Mouse (Mus musculus): ENCODE data around the gene Fgfr2. TPM values are rescaled to one million over a fixed set of nuclear protein-coding genes. Genes with fewer than 3 reads are reported as not detected.

Fgfr2 gene
- total RNA-seq, 2 experiments from 2014 or later: 2.1 to 3.9 TPM

- DNase-seq: no peak
- intact Hi-C loops (cut with DNase I): no loop called here
Observed at GRCm38 (mm10) chr7:130337601-130338000, 2785.5 kb downstream of the Fgfr2 start.

DNA sequence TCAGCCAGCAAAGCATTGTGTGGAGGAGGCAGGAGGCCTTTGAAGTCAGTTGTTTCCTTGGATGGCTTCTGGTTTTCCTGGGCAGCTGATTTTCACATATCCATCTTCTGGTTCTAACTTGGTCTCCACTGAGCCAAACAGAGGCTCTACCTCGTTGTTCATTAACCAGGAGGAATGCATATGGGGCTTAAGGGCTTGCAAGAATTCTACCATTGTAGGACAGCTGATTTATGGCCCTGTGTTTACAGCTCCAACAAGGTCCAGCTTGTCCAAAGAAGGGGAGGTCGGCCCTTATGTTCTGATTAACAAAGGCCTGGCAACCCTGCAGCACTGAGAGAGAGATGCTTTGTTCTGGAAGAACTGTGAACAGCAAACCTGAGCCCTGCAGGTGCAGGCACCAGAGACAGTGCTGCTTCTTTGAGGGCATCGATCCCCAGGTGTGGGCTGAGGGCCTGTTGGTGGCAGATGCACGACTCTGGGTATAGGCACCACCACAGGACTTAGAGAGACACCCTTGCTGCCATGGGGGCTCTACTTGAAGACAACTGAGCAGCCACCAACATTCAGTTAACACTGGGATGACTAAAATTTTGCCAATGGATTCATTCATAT lies 2787.6 kb downstream of the Fgfr2 start:
- no peak for DNase-seq
- intact Hi-C loops (cut with DNase I): no loop called here

- intact Hi-C loops (cut with DNase I): no loop called here
- DNase-seq: peak; percentile 13 to 14
Observed at GRCm38 (mm10) chr7:130332515-130333220, 2790.5 kb downstream of the Fgfr2 start.

GRCm38 (mm10) chr7:130327603-130328365 lies 2795.4 kb downstream of the Fgfr2 start:
- DNase-seq: no peak
- intact Hi-C loops (cut with DNase I): no loop called here

DNA sequence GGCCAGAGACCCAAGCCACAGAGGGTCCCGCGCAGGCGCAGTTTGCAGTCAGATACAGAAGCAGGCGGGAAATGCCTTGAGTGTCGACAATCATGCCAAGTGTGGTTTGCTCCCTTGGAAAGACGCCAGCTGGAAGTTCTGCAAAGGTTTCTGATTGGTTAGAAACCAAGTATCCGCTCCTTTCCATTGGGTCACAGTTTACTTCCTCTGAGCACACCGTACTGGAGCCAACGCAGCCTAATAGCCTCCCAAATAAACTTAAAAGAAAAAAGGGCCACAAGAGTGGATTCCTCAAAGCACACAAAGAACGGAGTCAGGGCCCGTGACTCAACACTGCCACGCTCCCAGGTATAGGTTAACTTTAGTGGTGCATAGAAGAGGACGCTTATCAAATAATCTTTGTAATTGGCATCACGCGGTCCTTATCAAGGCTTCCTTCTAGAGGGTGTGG lies 2797.1 kb downstream of the Fgfr2 start:
- peak; percentile 48 to 66 for DNase-seq
- intact Hi-C loops (cut with DNase I): no loop called here

GRCm38 (mm10) chr7:130324716-130325401 lies 2798.3 kb downstream of the Fgfr2 start:
- no peak for DNase-seq
- intact Hi-C loops (cut with DNase I): no loop called here

- intact Hi-C loops (cut with DNase I): no loop called here
- DNase-seq: no peak
Observed at GRCm38 (mm10) chr7:130323766-130324165, 2799.4 kb downstream of the Fgfr2 start.

DNA sequence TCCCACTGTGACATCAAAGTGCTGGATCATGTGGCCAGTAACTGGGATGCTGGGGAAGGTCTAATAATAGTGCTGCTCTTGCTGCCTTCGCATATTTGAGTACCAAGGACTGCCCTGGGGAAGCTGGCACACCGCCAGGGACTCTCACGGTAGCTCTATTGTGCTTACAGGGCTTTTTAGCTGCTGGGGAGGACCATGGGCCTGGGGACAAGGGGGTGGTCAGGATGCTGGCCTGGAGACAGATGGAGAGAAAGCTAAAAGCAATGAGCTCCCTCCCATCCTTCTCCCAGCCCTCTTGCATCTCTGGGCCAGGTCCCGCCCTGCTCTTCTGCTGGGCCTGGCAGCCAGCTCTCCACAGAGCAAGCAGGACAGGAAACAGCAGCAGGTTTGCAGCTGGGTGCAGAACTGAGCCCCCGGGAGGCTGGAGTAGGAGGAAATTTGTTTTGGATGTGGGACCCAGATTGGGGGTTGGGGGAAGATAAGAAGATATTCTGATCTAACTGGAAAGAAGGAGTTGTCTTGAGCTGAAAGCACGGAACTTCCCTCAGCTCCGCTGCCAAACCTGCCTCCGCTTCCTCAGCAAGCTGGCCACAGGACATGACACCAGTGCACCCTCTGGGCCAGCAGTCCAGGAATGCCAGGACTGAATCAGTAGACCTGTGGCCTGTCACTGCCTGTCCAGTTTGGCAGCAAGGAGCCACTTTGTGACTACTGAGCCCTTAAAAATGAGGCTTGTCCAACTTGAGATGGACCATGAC lies 2803.2 kb downstream of the Fgfr2 start:
- peak; percentile 71 to 76 for DNase-seq
- intact Hi-C loops (cut with DNase I): no loop called here

GRCm38 (mm10) chr7:130316294-130316693 lies 2806.9 kb downstream of the Fgfr2 start:
- no peak for DNase-seq
- intact Hi-C loops (cut with DNase I): no loop called here

DNA sequence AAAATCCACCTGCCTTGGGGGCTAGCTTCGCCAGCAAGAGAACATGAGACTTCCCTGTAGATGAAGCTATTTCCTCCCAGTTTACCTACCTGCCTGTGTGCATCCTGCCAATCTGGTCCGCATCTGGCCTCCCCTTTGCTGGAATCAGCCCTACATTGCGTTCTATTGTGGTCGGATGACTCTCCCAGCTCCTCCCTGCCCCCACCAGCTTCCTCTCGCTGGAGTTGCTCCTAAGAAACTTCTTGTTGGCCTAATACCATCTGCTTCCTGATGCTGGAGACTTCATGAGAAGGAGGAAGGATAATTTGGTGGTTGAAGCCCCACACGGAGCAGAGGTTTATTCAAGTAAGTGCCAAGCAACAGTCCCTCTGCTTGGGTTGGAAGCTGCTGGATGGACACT lies 2807.9 kb downstream of the Fgfr2 start:
- intact Hi-C loops (cut with DNase I): loop anchor here (2.0 kb wide), 1 partner anchor 18 kb away; no protein-coding TSS in a partner anchor
- DNase-seq: no peak

DNA sequence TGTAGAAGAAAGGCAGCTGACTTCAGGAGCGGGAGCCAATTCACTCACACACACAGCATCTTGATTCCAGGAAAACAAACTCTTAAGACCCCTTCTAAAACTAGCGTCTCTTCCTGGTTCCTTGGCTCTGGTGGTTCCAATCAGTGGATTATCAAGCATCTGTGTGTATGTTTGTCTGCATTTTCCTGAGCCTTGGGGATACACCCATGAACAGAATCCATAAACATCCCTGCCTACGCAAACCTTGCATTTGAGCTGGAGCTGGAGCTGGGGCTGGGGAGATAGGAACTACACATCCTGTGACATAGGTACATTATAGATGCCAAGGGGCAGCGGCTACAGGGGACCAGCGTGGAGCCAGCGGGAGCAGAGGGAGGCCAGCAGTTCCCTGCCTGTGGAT lies 2808.5 kb downstream of the Fgfr2 start:
- DNase-seq: no peak
- intact Hi-C loops (cut with DNase I): loop anchor here (2.0 kb wide), 1 partner anchor 18 kb away; no protein-coding TSS in a partner anchor

GRCm38 (mm10) chr7:130311362-130311761 lies 2811.8 kb downstream of the Fgfr2 start:
- intact Hi-C loops (cut with DNase I): no loop called here
- DNase-seq: no peak

DNA sequence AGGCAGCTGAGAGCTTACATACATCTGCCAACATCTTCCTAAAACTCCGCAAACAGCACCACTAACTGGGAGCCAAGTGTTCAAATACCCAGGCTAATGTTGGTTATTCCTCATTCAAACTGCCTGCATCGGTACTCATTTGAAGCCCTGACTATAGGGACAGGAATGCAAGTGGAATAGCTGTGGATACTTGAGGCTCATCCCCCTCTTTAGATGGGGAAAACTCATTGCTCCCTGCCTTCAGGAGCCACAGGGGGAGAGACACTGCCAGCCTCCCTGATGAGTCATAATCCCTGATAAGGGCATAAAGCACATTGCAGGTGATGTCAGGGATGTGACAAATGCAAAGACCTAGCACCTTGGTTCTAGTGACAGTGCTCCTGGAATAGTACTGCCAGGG lies 2814.0 kb downstream of the Fgfr2 start:
- DNase-seq: no peak
- intact Hi-C loops (cut with DNase I): no loop called here

DNA sequence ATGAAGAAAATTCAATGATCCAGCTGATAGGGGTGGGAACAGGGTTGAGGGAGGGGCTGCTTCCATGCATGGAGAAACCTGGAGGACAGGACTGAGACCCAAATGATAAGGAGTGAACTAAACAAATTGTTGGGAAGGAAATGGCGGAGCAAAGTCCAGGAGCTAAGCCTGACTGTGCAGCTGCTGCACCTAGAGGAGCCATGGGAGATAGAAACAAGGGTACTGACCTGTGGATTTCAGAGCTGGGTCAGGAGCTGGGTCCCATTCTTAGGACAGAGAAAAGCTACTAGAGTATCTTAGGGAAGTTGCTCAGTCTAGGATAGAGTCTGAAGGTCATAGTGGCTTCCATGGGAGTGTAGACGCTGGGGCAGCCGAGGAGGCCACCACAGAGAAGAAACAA lies 2816.1 kb downstream of the Fgfr2 start:
- intact Hi-C loops (cut with DNase I): no loop called here
- DNase-seq: no peak

- intact Hi-C loops (cut with DNase I): no loop called here
- DNase-seq: no peak
Observed at GRCm38 (mm10) chr7:130304642-130305041, 2818.5 kb downstream of the Fgfr2 start.

GRCm38 (mm10) chr7:130303464-130303863 lies 2819.7 kb downstream of the Fgfr2 start:
- intact Hi-C loops (cut with DNase I): no loop called here
- no peak for DNase-seq

DNA sequence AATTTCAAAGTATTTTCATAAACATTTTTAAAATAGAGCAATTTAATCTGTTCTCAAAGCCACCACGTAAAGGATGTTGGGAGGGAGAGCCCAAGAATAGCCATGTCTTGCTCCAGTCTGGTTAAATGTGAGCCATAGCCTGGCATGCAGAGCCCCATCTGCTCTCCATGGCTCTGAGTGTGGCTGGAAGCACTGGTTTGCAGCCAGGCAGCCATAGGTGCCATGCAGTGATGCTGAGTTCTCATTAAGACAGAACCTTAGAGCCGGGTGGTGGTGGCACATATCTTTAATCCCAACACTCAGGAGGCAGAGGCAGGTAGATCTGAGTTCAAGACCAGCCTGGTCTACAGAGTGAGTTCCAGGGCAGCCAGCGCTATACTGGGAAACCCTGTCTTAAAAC lies 2822.5 kb downstream of the Fgfr2 start:
- intact Hi-C loops (cut with DNase I): no loop called here
- no peak for DNase-seq

- no peak for DNase-seq
- intact Hi-C loops (cut with DNase I): no loop called here
Observed at GRCm38 (mm10) chr7:130298926-130299594, 2824.1 kb downstream of the Fgfr2 start.

GRCm38 (mm10) chr7:130291179-130291578 lies 2832.0 kb downstream of the Fgfr2 start:
- DNase-seq: no peak
- intact Hi-C loops (cut with DNase I): no loop called here

DNA sequence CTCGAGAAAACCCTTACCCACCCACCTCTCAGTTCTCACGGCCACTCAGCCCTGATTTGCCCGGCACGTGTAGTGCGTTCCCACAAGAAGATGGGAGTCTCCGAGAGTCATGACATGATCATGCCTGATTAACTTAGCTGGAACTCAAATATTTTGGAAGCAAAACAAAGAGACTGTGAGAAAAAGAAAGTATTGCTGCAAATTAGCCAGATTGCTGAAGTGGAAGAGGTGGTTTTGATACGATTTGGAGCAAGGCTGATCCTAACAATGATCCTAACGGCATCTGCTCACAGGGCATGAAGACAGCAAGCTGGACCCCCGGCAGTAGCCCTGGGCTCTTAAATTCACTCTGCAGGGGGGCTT lies 2833.7 kb downstream of the Fgfr2 start:
- DNase-seq: no peak
- intact Hi-C loops (cut with DNase I): no loop called here

Measured in heart, postnatal 14 days (tissue).